Mouse (Mus musculus) stomach, embryonic 14.5 days (tissue): ENCODE measurements at regions not wholly inside any gene's neighbourhood (a gene's known extent, or its start where the extent isn't known, plus 50 kb on each side); places are given as distances from the start of the nearest gene placed in this dataset.

ENCODE experiments used
- ATAC-seq: fragments of 200-750 bp; cut with Nextera tagmentation; 2 replicates; pipeline ENCODE4 v1.8.0; 2017; ENCODE audit warnings: low read depth, moderate TSS enrichment; ENCODE audit not compliant: insufficient number of reproducible peaks, insufficient read depth, low FRiP score
- H3K27ac ChIP-seq: fragments of 300-500 bp; sonication (generic); 2 replicates; pipeline ENCODE4 v1.5.1; 2014; ENCODE audit warnings: mild to moderate bottlenecking, low read length, moderate library complexity, mixed read lengths
- H3K27me3 ChIP-seq: fragments of 300-500 bp; sonication (generic); 2 replicates; pipeline ENCODE4 v1.6.1; 2014; ENCODE audit warnings: low read length, control low read depth, mixed read lengths; ENCODE audit not compliant: control insufficient read depth, insufficient read depth
- H3K36me3 ChIP-seq: fragments of 300-500 bp; sonication (generic); 2 replicates; pipeline ENCODE4 v1.6.1; 2014; ENCODE audit warnings: mild to moderate bottlenecking, control low read depth, low read length, moderate library complexity, mixed read lengths; ENCODE audit not compliant: control insufficient read depth, insufficient read depth
- H3K4me1 ChIP-seq: fragments of 300-500 bp; sonication (generic); 2 replicates; pipeline ENCODE4 v1.6.1; 2014; ENCODE audit warnings: low read length, control low read depth, mixed read lengths; ENCODE audit not compliant: control insufficient read depth, insufficient read depth
- H3K4me2 ChIP-seq: fragments of 300-500 bp; sonication (generic); replicated peaks from 2 replicates; pipeline ENCODE4 v1.6.1; 2014; ENCODE audit warnings: low read depth, low read length, control low read depth
- H3K4me3 ChIP-seq: fragments of 300-500 bp; sonication (generic); 2 replicates; pipeline ENCODE4 v1.5.1; 2014; ENCODE audit warnings: low read depth, low read length, control low read depth
- H3K9ac ChIP-seq: fragments of 300-500 bp; sonication (generic); replicated peaks from 2 replicates; pipeline ENCODE4 v1.6.1; 2014; ENCODE audit warnings: low read depth, mild to moderate bottlenecking, control low read depth, low read length, moderate library complexity, mixed read lengths
- H3K9me3 ChIP-seq: fragments of 300-500 bp; sonication (generic); 2 replicates; pipeline ENCODE4 v1.6.1; 2016; ENCODE audit warnings: low read depth, low read length, control low read depth; ENCODE audit not compliant: control insufficient read depth
- WGBS: fragments of 180-500 bp; shearing (Covaris S2); extraction: QIAGEN DNeasy Blood & Tissue Kit; methylation state at CpG from one replicate; pipeline ENCODE4 v1.1.7; 2014; 5-methylcytosine and 5-hydroxymethylcytosine counted together

- 78% methylated on average over 13 of the region's 13 CpGs for WGBS
- no peak for ATAC-seq
Observed at GRCm38 (mm10) chr7:70584480-70584879, 217.9 kb upstream of the Nr2f2 start.

GRCm38 (mm10) chr7:70576112-70576910 lies 209.8 kb upstream of the Nr2f2 start:
- H3K9ac ChIP-seq = no peak overlapping the region
- no peak overlapping the region for H3K4me2 ChIP-seq
- H3K27me3 ChIP-seq = no peaks in the 10 kb centered on the region
- peaks cover 13% of the 10 kb centered on the region; the same call in 1 of the 2 replicates for H3K4me1 ChIP-seq
- ATAC-seq = no peak
- no peaks in the 10 kb centered on the region for H3K36me3 ChIP-seq
- no peak overlapping the region for H3K4me3 ChIP-seq
- 25% methylated on average over 15 of the region's 15 CpGs for WGBS
- H3K9me3 ChIP-seq = no peaks in the 10 kb centered on the region
- no peak overlapping the region for H3K27ac ChIP-seq

More at GRCm38 (mm10) chr7:70584480-70584879, 217.9 kb upstream of the Nr2f2 start:
- H3K27ac ChIP-seq = no peak overlapping the region
- H3K9me3 ChIP-seq = no peaks in the 10 kb centered on the region
- H3K36me3 ChIP-seq = no peaks in the 10 kb centered on the region
- no peaks in the 10 kb centered on the region for H3K4me1 ChIP-seq
- H3K9ac ChIP-seq = no peak overlapping the region
- H3K4me2 ChIP-seq = no peak overlapping the region
- no peaks in the 10 kb centered on the region for H3K27me3 ChIP-seq
- no peak overlapping the region for H3K4me3 ChIP-seq

- 36% methylated on average over 2 of the region's 2 CpGs for WGBS
- no peak overlapping the region for H3K4me3 ChIP-seq
- ATAC-seq = no peak
- no peaks in the 10 kb centered on the region for H3K27me3 ChIP-seq
- H3K4me1 ChIP-seq = peaks cover 13% of the 10 kb centered on the region; the same call in 1 of the 2 replicates
- no peak overlapping the region; the same call in 1 of the 2 replicates for H3K27ac ChIP-seq
- H3K36me3 ChIP-seq = no peaks in the 10 kb centered on the region
- no peak overlapping the region for H3K4me2 ChIP-seq
- H3K9me3 ChIP-seq = no peaks in the 10 kb centered on the region
- no peak overlapping the region for H3K9ac ChIP-seq
Observed at GRCm38 (mm10) chr7:70575614-70576013, 209.1 kb upstream of the Nr2f2 start.

- Histone ChIP-seq H3K27ac (no peak overlapping the region), H3K27me3 (no peaks in the 10 kb centered on the region), H3K36me3 (no peaks in the 10 kb centered on the region), H3K9me3 (no peaks in the 10 kb centered on the region), H3K4me3 (no peak overlapping the region), H3K4me1 (peaks cover 13% of the 10 kb centered on the region; the same call in 1 of the 2 replicates), H3K9ac (no peak overlapping the region), H3K4me2 (no peak overlapping the region)
- WGBS = 71% methylated on average over 6 of the region's 6 CpGs
- ATAC-seq = no peak
Observed at GRCm38 (mm10) chr7:70574194-70574593, 207.7 kb upstream of the Nr2f2 start.

GRCm38 (mm10) chr7:70565034-70565433 lies 198.5 kb upstream of the Nr2f2 start:
- Histone ChIP-seq H3K36me3 (no peaks in the 10 kb centered on the region), H3K27ac (no peak overlapping the region), H3K9ac (no peak overlapping the region), H3K4me2 (no peak overlapping the region), H3K27me3 (no peaks in the 10 kb centered on the region), H3K4me3 (no peak overlapping the region), H3K9me3 (no peaks in the 10 kb centered on the region), H3K4me1 (no peaks in the 10 kb centered on the region)
- 43% methylated on average over 1 of the region's 1 CpGs for WGBS
- ATAC-seq = no peak

- H3K9me3 ChIP-seq = no peaks in the 10 kb centered on the region
- WGBS = 37% methylated on average over 5 of the region's 5 CpGs
- H3K27me3 ChIP-seq = no peaks in the 10 kb centered on the region
- no peaks in the 10 kb centered on the region for H3K36me3 ChIP-seq
- no peak overlapping the region for H3K4me3 ChIP-seq
- no peak for ATAC-seq
- no peak overlapping the region for H3K9ac ChIP-seq
- H3K4me1 ChIP-seq = no peaks in the 10 kb centered on the region
- no peak overlapping the region for H3K27ac ChIP-seq
- H3K4me2 ChIP-seq = no peak overlapping the region
Observed at GRCm38 (mm10) chr7:70548936-70549450, 182.5 kb upstream of the Nr2f2 start.

- no peak overlapping the region for H3K9ac ChIP-seq
- ATAC-seq = no peak
- WGBS = 74% methylated on average over 10 of the region's 10 CpGs
Observed at GRCm38 (mm10) chr7:70541881-70542665, 175.5 kb upstream of the Nr2f2 start.

GRCm38 (mm10) chr7:70539121-70539642 lies 172.6 kb upstream of the Nr2f2 start:
- H3K27ac ChIP-seq = no peak overlapping the region
- H3K36me3 ChIP-seq = no peaks in the 10 kb centered on the region
- no peak overlapping the region for H3K4me3 ChIP-seq
- no peaks in the 10 kb centered on the region for H3K4me1 ChIP-seq
- H3K27me3 ChIP-seq = no peaks in the 10 kb centered on the region
- H3K9me3 ChIP-seq = no peaks in the 10 kb centered on the region
- no peak overlapping the region for H3K4me2 ChIP-seq
- WGBS = 65% methylated on average over 9 of the region's 9 CpGs
- H3K9ac ChIP-seq = no peak overlapping the region
- ATAC-seq = no peak

More at GRCm38 (mm10) chr7:70541881-70542665, 175.5 kb upstream of the Nr2f2 start:
- Histone ChIP-seq H3K9me3 (no peaks in the 10 kb centered on the region), H3K27me3 (no peaks in the 10 kb centered on the region), H3K4me2 (no peak overlapping the region), H3K27ac (no peak overlapping the region), H3K4me1 (no peaks in the 10 kb centered on the region), H3K4me3 (no peak overlapping the region), H3K36me3 (no peaks in the 10 kb centered on the region)
